Mouse (Mus musculus) G1E (cell line): ENCODE results near the gene Gm20458.

Experiments
- CTCF ChIP-seq: IDR thresholded peaks from 2 replicates; pipeline ENCODE4 v1.5.1; 2012; ENCODE audit warnings: low read depth, low read length, inconsistent platforms, mixed read lengths
- GATA1 ChIP-seq: IDR thresholded peaks from 2 replicates; pipeline ENCODE4 v1.6.1; 2012; ENCODE audit warnings: borderline replicate concordance, low read length, inconsistent platforms, mixed read lengths

DNA sequence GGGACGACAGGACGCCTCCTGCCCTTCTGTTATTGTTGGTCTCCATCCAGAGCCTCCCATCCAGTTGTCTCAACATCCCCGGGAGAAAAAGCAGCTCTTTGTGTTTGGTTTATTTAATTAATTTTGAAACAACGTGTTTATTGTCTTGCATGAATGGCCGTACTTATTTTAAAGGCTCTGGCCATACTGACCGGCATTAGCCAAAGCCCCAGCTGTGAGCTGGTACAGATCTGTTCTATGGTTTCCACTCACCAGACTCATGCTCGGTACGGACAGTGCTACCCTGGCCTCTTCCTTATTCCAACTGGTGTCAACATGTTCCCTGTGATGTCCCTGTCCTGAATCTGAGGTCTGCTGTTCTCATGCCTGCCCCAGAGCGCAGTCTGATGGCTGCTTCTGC lies 55.1 kb downstream of the Gm20458 start:
- TF ChIP-seq CTCF (no peak), GATA1 (no peak)
